Mouse (Mus musculus) spleen, postnatal 4 days (tissue): ENCODE measurements at regions not wholly inside any gene's neighbourhood (a gene's known extent, or its start where the extent isn't known, plus 50 kb on each side); places are given as distances from the start of the nearest gene placed in this dataset.
"Not testable (repeated sequence)": the region's sequence is repeated elsewhere in the genome, so short reads cannot be mapped to it uniquely, and the experiment has no call there.

Experiments
- DNase-seq, 2 experiments: peaks; one replicate each; pipeline ENCODE4 v3.0.0; 2022; ENCODE audit warnings: low spot score in 2 of 2

DNA sequence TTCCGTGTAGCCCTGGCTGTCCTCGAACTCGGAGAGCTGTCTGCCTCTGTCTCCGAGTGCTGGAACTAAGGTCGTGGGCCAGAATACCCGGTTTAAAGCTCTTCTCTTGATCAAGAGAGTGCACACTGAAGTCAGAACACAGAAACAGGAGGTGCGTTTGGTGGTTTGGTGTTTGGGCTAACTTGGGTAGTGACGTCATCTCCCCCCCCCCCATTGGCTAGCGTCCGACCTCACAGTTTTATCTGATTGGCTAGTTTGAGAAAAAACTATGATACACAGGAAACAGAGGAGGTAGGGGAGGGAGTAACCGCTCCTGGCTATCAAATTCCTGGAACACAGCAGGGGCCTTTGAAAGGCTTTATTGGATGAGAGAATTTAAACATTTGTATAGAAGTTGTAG, 60.2 kb upstream of the Pim1 start:
- DNase-seq: no peak

DNA sequence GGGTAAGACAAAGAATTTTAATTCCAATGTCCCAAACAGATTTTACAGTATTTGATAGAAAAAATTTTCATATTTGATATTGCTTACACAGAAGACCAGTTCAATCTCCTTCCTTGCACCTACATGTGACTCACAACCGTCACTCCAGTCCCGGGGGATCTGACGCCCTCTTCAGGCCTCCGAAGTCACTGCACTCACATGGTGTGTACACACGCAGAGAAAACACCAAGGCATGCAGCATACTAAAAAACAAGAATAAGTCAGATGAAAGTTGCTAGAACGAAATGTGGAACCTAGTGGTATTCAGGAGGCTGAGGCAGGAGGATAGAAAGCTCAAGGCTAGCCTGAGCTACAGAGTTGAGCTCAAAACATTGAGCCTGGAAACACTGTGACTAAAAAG, 59.7 kb upstream of the Pim1 start:
- DNase-seq: no peak

DNA sequence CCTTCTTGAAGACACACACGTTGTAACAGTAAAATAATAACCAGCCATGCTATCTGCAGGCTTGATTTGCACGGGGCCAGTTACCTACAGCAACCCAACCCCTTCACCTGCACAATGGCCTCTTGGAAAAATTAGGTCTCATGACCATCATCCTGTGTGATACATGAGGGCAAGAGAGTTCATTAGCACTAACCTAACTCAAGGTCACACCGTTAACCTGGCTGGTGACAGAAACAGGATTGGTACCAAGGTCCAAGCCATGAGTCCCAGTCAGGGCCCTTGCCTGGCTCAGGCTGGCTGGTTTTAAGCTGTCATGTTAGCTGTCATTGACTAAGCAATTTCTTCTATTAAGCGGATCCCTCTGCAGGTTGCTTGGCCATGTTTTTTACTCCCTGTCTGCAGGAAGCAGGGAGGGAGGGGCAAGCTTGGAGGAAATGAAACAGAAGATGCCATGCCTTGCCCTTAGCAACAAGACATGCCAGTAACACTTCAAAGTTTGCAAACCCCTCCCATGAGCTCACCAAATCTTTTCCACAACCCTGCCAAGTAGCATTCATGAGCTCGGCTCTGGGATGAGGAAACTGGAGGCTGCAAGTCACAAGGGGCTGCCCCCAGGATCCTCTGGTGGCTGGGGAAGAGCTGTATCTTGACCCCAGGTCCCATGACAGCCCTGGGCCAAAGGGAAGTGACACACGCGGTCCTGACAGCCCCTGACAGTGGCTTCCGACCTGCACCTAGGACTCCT, 58.8 kb upstream of the Pim1 start:
- DNase-seq: no peak

- DNase-seq: no peak
These were observed 57.9 kb upstream of the Pim1 start for GRCm38 (mm10) chr17:29432666-29433065.

- DNase-seq: no peak
These were observed 57.2 kb upstream of the Pim1 start for GRCm38 (mm10) chr17:29433370-29433769.

DNA sequence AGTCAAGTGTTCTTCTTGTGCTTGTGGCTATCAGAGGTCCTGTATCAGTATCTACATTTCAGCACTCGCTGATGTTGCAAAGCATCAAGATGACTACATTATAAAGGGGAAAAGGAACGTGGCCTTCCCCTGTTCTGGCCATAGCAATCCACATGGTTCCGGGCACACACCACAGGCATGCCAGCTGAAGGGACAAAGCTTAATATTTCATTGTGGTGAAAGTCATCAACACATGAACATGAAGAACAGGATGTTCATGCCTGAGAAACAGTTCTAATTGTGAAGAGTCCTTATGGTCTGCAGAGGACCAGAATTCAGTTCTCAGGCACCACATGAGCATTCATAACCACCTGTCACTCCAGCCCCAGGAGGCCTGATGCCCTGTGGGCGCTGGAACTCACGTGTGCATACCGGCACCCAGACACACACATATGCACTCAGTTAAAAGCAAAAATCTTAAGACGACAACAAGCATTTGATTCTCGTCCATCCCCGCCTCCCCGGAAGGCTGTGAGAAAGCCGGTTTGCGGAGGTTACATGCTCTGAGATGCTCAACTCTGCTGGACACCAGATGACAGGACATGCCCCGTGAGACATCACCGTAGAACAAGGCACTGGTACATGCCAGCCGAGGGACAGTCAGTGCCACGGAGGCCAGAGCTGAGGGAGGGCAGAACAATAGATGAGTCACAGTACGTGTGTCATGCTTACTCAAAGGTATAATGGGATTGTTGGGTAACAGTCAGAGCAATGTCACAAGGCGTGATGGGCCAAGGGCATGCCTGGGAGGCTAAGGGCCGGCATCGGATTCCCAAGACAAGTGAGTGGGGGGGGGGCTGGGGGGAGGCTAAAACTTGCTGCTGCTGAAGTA, 56.2 kb upstream of the Pim1 start:
- DNase-seq: no peak

- no peak for DNase-seq
These were observed 55.1 kb upstream of the Pim1 start for GRCm38 (mm10) chr17:29435345-29436006.

- not testable (repeated sequence) for DNase-seq
These were observed 54.1 kb upstream of the Pim1 start for GRCm38 (mm10) chr17:29436484-29436870.

DNA sequence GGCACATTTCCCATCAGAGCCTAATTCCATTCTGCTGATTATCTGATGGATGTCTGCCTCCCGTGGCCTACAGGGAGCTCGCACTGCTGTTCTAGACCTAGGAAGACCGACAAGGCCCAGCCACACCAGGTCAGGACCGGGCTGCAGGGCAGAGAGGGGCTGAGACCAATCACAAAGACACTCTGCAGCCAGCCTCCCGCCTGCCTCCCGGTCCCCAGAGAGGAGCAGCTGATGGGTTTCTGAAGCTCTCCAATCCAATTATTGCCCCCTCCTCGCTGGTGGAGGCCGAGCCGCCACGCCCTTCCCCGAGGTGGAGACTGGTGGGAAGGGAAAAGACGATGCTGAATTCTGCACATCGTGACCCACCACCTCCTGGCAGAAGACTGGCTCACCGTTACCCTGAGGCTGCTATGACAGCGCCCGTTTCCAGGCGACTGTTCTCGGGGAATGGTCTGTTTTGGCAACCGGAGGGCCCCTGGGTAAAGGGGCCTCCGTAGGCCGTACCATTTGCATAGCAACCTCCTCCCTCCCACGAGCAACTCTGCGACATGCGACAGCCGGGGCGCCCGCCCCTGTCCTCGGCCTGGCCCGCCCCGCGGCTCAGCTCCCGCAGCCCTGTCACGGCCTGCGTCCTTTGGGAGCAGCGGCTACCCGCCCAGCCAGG, 53.5 kb upstream of the Pim1 start:
- DNase-seq: peak; percentile 84 to 91

GRCm38 (mm10) chr17:29437535-29438324, 52.8 kb upstream of the Pim1 start:
- DNase-seq: no peak

DNA sequence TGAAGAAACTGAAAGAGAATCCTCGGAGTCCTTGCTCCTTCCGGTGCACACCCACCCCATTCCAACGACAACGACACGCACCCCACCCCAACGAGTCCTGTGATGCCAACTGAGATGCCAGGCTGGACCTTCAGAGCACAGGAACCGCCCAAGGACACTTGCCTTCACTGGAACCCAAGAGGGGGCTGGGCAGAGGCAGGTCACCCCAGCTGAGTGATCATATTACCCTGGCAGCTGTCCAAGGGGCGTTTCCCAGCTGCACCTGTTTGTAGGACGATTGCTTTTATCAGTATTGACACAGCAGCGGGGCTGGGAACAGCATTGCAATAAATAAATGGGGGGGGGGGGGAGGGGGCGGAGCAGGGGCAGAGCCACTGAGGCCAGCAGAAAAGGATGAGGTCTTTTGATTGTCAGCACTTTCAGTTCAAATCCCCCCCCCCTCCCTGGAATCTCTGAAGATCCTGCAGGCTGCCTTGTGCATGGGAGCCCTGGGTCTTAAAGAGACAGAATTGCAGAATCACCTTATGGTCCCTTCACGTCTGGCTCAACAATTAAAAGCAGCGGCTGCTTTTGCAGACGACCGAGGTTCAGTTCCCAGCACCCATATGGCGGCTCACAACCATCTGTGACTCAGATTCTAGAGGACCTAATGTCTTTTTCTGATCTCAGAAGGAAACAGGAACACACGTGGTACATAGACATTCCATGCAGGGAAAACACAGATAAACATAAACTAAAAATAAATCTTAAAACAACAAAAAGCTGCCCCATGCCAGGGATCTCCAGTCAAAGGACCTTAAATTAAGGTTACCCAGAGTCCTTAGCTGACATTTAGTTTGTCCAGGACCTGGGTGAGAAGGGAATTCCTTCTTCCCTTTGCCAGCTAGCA, 52.0 kb upstream of the Pim1 start:
- DNase-seq: peak; percentile 96 to 97

- peak; percentile 56 to 73 for DNase-seq
These were observed 50.6 kb upstream of the Pim1 start for GRCm38 (mm10) chr17:29439992-29440391.

GRCm38 (mm10) chr17:29440490-29440889, 50.1 kb upstream of the Pim1 start:
- DNase-seq: no peak
